Mouse (Mus musculus): Measurements from ENCODE around the gene Ston2. TPM values are rescaled to one million over a fixed set of nuclear protein-coding genes. Genes with fewer than 3 reads are reported as not detected.
A peak's percentile ranks its signal among the peaks of the same experiment; 100 is the strongest.

Ston2 gene
- polyA plus RNA-seq, 1 experiment from 2014 or later, result 4.3 TPM

DNA sequence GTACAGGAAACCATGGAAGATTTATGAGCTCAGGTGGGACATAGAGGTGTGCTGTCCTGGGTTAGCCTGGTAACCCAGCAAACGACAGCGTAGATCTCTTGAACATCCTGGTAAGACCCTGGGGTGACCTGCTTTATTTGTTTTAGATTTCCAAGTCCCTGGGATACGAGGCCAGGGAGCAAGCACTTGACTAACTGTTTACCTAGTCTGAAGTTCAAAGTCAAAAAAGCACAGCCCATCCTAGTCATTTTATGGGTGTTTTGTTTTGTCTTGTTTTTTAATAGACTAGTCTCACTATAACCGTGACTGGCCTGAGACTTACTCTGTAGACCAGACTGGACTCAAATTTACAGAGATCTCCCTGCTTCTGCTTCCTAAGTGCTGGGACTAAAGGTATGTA, 93.4 kb downstream of the Ston2 start:
- Histone ChIP-seq H3K36me3 (no peaks in the 10 kb centered on the region), H3K4me2 (no peak overlapping the region), H3K9ac (no peak overlapping the region), H3K27me3 (replicated peaks) (no peaks in the 10 kb centered on the region), H3K9me3 (no peaks in the 10 kb centered on the region), H3K27ac (replicated peaks) (no peak overlapping the region), H3K4me1 (no peaks in the 10 kb centered on the region), H3K4me3 (no peak overlapping the region)
- 71% methylated on average over 4 of the region's 4 CpGs for WGBS
- no peak for ATAC-seq (ENCODE audit: extremely low read depth, insufficient number of reproducible peaks, low FRiP score, low TSS enrichment)

DNA sequence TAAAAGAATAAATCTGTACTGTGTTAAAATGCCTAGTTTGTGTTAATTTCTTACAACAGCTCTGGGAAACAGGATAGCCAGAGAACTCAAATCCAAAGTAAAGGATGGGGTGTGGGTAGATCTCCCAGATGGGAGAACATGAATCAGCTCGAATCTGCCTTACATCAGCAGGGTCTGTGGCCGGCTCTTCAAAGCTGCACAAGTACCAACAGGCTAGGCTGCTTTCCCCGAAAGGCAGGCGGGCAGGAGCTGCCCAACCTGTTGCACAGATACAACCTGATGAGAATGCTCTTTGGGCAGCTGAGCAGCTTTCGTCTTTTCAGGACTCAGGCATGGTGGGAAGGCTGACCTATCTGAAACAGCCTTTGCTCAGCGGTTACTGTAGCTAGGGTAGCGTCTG, 94.6 kb downstream of the Ston2 start:
- 79% methylated on average over 7 of the region's 7 CpGs for WGBS
- ATAC-seq (ENCODE audit: extremely low read depth, insufficient number of reproducible peaks, low FRiP score, low TSS enrichment), result no peak
- H3K4me1 ChIP-seq, result no peaks in the 10 kb centered on the region
- no peak overlapping the region for H3K4me2 ChIP-seq
- no peak overlapping the region for H3K9ac ChIP-seq
- no peaks in the 10 kb centered on the region for H3K9me3 ChIP-seq
- H3K36me3 ChIP-seq, result no peaks in the 10 kb centered on the region
- H3K27me3 ChIP-seq (replicated peaks), result no peaks in the 10 kb centered on the region
- no peak overlapping the region for H3K4me3 ChIP-seq
- no peak overlapping the region for H3K27ac ChIP-seq (replicated peaks)

DNA sequence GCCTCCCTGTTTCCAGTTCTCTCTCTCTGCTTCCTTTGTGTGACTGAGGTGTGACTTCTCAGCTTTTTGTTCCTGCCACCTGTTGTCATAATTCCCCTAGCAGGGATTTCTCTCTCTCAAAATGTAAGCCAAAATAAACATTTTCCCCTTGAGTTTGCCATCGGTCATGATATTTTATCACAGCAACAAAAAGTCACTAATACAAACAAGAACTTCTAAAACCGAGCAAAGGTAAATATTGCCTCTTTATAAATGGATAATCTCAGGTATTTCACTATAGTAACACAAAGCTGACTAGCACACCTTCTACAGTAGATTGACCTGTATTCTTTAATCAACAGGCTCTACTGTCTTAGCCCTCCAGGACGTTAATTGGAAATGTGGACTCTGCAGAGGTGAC, 95.2 kb downstream of the Ston2 start:
- 65% methylated on average over 3 of the region's 3 CpGs for WGBS
- Histone ChIP-seq H3K9me3 (no peaks in the 10 kb centered on the region), H3K4me2 (no peak overlapping the region), H3K27ac (replicated peaks) (no peak overlapping the region), H3K27me3 (replicated peaks) (no peaks in the 10 kb centered on the region), H3K36me3 (no peaks in the 10 kb centered on the region), H3K9ac (no peak overlapping the region), H3K4me1 (no peaks in the 10 kb centered on the region), H3K4me3 (no peak overlapping the region)
- ATAC-seq (ENCODE audit: extremely low read depth, insufficient number of reproducible peaks, low FRiP score, low TSS enrichment), result no peak

DNA sequence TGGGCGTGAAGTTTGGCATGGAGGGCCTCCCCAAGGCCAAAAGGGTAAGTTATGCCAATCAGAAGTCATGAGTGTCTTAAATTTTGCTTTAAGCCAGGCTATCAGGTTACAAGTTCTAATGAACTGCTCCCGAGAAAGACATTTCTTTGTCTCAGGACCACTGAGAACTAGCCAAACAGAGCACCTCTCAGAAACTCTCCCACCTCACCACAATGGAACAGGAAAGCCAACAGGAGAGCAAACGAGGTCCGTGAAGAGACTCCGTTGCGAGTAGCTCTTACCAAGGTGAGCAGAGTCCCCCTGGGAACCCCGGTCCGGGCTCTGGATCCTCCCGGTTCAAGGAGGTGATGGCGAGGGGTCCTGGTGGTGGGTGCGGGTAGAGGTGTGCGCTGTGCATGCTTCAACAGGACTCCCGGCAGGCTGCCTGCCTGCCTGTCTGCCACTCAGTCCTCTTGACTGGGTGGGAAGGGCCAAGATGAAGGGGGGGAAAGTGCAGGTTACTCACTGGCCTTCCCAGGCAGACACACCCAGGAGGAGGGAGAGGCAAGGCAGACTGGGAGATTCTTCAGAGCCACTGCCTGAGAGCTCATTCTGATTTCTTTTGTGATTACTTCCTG, 102.4 kb downstream of the Ston2 start:
- peaks cover 32% of the 10 kb centered on the region for H3K4me1 ChIP-seq
- 18% methylated on average over 13 of the region's 13 CpGs for WGBS
- no peak for ATAC-seq (ENCODE audit: extremely low read depth, insufficient number of reproducible peaks, low FRiP score, low TSS enrichment)
- H3K9me3 ChIP-seq, result no peaks in the 10 kb centered on the region
- H3K36me3 ChIP-seq, result no peaks in the 10 kb centered on the region
- peaks cover 26% of the 10 kb centered on the region for H3K27me3 ChIP-seq (replicated peaks)
- H3K27ac ChIP-seq (replicated peaks), result no peak overlapping the region
- 0 out of 2 replicates have a peak overlapping the region, but pooled peaks have one; percentile 6 for H3K9ac ChIP-seq
- peak overlapping the region; percentile 53 for H3K4me2 ChIP-seq
- H3K4me3 ChIP-seq, result 0 out of 2 replicates have a peak overlapping the region, but pooled peaks have one; percentile 11

DNA sequence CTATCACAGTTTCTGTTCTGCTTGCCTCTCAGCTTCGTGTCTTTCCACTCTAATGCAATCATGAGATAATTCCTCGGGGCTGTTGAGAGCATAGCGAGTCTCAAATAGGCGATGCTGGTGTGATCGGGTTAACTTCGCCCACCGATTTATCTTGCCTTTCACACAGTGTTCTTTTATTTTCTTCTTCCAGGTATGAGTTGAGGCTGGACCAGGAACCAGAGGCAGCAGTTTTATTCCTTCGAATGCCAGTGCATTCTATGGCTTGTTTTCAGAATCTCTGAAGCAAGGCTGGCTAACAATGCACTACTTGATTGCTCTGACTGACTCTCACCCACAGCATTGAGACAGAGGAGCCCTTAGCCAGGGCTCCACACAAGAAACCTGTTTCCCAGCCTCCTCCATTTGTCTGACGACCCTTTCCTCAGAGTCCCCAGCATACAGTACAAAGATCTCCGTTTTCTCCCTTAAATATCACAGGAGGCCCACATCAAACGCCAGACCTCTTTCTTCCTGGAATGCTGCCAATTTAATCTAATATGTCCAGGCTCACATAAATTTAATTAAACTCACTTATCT, 103.3 kb downstream of the Ston2 start:
- H3K27ac ChIP-seq (replicated peaks), result no peak overlapping the region
- no peaks in the 10 kb centered on the region for H3K9me3 ChIP-seq
- H3K9ac ChIP-seq, result peak overlapping the region; percentile 54
- peaks cover 32% of the 10 kb centered on the region for H3K4me1 ChIP-seq
- peak overlapping the region; percentile 34 for H3K4me3 ChIP-seq
- ATAC-seq (ENCODE audit: extremely low read depth, insufficient number of reproducible peaks, low FRiP score, low TSS enrichment), result no peak
- peaks cover 26% of the 10 kb centered on the region for H3K27me3 ChIP-seq (replicated peaks)
- H3K36me3 ChIP-seq, result no peaks in the 10 kb centered on the region
- H3K4me2 ChIP-seq, result peak overlapping the region; percentile 69
- WGBS, result 32% methylated on average over 11 of the region's 11 CpGs

DNA sequence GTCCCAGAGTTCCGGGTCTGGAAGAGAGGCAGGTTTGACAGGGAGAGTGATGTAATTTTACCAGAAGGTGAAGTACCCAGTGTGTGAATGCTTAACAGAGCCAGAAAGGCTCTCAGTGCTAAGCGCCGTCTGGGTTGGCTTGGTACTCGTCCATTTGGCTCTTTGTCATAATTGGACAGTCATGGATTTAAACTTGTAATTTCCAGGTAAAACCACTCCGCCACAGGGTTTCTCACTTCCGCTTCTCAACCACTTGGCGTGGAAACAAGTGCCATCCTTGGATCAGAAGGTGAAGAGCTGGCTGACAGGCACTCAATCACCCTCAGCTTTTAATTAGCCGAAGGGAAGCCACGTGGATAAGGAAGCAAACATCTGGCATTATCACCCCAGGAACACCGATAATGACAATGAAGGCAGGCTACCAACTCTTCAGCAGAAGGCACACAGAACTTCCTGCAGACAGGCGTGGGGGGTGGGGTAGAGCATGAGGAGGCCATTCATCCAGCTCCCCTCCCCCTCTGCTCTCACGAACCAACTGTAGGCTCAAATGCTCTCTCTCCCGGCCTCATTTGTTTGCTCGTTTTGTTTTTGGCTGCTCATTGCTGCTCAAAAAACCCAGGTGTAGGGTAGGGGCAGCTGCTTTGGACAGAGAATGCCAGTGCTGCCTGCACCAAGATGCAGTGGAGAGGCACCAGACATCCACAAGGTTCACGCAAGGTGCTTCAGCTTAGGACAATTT, 103.9 kb downstream of the Ston2 start:
- Histone ChIP-seq H3K27me3 (replicated peaks) (peaks cover 26% of the 10 kb centered on the region), H3K27ac (replicated peaks) (no peak overlapping the region), H3K36me3 (no peaks in the 10 kb centered on the region), H3K4me3 (peak overlapping the region; percentile 34), H3K4me1 (peaks cover 36% of the 10 kb centered on the region), H3K9ac (peak overlapping the region; percentile 54), H3K4me2 (peak overlapping the region; percentile 69), H3K9me3 (no peaks in the 10 kb centered on the region)
- 15% methylated on average over 15 of the region's 15 CpGs for WGBS
- ATAC-seq (ENCODE audit: extremely low read depth, insufficient number of reproducible peaks, low FRiP score, low TSS enrichment), result no peak

DNA sequence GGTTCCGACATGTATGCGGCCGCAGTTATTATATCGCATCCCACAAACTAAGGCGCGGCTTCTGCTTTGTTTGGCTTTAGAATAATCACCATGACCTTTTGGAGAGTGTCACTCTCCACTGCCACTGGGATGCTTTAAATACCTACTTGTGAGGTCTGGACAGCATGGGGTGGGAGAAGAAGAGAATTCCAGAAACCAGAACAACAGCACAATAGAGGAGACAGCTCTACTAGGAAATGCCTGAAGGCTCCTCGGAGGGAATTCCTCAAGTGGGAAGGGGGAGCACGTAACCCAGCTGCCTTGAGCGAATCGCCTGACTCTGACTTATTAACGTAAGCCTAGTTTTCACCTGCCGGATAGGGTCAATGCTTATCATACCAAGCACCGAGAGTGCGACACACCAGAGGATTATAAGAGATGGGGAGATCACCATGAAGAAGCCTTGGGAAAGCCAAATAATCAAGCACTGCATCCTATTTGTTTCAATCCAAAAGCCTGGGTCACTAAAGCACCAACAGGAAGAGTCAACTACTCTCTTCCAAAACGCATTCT, 104.6 kb downstream of the Ston2 start:
- Histone ChIP-seq H3K27ac (replicated peaks) (no peak overlapping the region), H3K9me3 (no peaks in the 10 kb centered on the region), H3K4me1 (peaks cover 39% of the 10 kb centered on the region), H3K36me3 (no peaks in the 10 kb centered on the region), H3K9ac (0 out of 2 replicates have a peak overlapping the region, but pooled peaks have one; percentile 54), H3K4me2 (peak overlapping the region; percentile 69), H3K27me3 (replicated peaks) (peaks cover 26% of the 10 kb centered on the region), H3K4me3 (peak overlapping the region; percentile 34)
- 24% methylated on average over 15 of the region's 15 CpGs for WGBS
- ATAC-seq (ENCODE audit: extremely low read depth, insufficient number of reproducible peaks, low FRiP score, low TSS enrichment), result no peak

DNA sequence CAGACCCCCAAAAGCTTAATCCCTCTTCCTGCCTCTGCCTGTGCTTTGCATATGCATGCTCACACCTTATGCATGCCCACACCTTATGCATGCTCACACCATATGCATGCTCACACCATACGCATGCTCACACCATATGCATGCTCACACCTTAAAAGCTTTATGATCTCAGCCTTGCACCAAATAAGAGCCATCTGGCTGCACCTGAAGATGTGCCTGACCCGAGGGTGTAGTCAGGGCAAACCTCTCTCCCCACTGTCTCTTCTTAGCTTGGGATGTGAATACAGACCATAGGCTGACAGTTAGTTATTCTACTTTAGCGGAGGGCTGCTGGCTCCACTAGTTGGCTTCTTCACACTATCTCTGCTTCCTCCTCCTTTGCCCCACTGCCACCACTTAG, 105.1 kb downstream of the Ston2 start:
- H3K9me3 ChIP-seq, result no peaks in the 10 kb centered on the region
- H3K4me2 ChIP-seq, result peak overlapping the region; percentile 69
- no peak for ATAC-seq (ENCODE audit: extremely low read depth, insufficient number of reproducible peaks, low FRiP score, low TSS enrichment)
- no peak overlapping the region for H3K9ac ChIP-seq
- no peaks in the 10 kb centered on the region for H3K36me3 ChIP-seq
- H3K4me1 ChIP-seq, result peaks cover 39% of the 10 kb centered on the region
- peak overlapping the region; percentile 34 for H3K4me3 ChIP-seq
- no peak overlapping the region for H3K27ac ChIP-seq (replicated peaks)
- 57% methylated on average over 3 of the region's 3 CpGs for WGBS
- peaks cover 26% of the 10 kb centered on the region for H3K27me3 ChIP-seq (replicated peaks)

DNA sequence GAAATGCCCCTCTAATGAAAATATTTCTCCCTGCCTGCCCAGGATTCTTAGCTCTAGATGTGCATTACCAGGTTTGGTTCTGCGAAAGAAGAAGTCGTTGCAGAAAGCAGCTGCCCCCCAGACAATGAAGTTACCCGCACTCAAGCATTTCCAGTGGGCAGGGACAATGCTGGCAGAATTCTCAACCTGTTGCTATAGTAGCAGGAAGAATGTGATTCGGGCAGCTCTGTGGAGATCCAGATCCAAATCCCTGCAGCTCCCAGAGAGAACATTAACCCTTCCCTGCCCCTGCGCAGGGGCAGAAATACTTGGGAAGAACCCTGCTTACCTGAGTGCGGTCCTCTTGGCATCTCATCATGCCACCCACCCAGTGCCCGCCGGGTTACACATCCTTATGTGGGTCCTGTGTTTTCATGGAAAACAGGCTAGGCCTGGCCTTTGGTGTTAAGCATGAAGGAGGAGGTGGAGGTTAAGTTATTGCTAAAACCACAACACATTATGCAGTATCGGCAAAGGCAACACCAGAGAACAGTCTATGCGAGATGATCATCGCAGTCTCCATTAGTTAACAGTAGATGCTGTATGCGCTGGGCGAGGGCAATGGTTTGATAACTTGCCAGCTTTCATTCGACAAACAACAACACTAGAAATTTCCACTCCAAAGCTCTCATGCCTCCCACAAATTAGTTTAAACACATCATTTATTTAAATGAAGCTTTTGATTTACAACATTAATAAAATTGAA, 108.7 kb downstream of the Ston2 start:
- WGBS, result 73% methylated on average over 14 of the region's 14 CpGs
- Histone ChIP-seq H3K4me3 (no peak overlapping the region), H3K9me3 (no peaks in the 10 kb centered on the region), H3K27me3 (replicated peaks) (no peaks in the 10 kb centered on the region), H3K4me2 (no peak overlapping the region), H3K9ac (no peak overlapping the region), H3K27ac (replicated peaks) (no peak overlapping the region), H3K36me3 (no peaks in the 10 kb centered on the region), H3K4me1 (peaks cover 38% of the 10 kb centered on the region)
- ATAC-seq (ENCODE audit: extremely low read depth, insufficient number of reproducible peaks, low FRiP score, low TSS enrichment), result no peak

DNA sequence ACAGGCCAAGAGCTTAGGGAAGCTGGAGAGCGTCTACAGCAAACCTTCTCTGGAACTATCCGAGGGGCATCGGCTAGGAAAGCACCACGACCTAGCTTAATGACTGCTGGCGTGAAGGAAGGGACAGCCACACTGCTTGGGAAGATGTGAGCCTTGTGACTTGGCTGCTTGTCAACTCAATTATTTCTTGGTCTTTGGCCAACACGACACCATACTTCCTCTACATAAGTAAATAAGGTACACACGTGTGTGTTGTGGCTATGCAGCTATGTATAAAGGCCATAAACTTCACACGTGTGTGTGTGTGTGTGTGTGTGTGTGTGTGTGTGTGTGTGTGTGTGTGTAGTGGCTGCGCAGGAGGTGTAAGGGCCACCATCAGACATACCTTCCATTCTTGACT, 112.2 kb downstream of the Ston2 start:
- 65% methylated on average over 9 of the region's 9 CpGs for WGBS
- Histone ChIP-seq H3K27me3 (replicated peaks) (no peaks in the 10 kb centered on the region), H3K9me3 (no peaks in the 10 kb centered on the region), H3K4me1 (peaks cover 22% of the 10 kb centered on the region), H3K4me3 (no peak overlapping the region), H3K27ac (replicated peaks) (no peak overlapping the region), H3K4me2 (no peak overlapping the region), H3K36me3 (no peaks in the 10 kb centered on the region), H3K9ac (no peak overlapping the region)
- no peak for ATAC-seq (ENCODE audit: extremely low read depth, insufficient number of reproducible peaks, low FRiP score, low TSS enrichment)

DNA sequence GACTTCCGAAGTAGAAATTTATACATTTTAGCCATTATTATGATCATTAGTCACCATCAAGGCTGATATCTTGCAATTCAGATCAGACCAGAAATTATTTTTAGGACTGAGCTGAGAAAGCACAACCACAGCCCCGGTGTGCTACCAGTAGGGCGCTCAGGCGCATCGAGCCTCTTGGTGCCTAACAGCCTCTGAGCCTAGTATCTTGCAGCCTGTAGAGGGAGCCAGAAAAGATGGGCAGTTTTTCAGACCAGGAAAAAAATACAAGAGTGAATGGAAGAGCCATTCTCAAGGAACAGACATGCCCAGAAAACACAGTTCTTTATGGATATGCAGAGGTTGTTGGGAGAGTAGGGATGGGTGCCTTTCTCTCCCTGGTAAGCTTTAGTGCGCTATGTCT, 115.0 kb downstream of the Ston2 start:
- Histone ChIP-seq H3K4me3 (no peak overlapping the region), H3K36me3 (no peaks in the 10 kb centered on the region), H3K9ac (no peak overlapping the region), H3K9me3 (no peaks in the 10 kb centered on the region), H3K4me2 (no peak overlapping the region), H3K27me3 (replicated peaks) (no peaks in the 10 kb centered on the region), H3K27ac (replicated peaks) (no peak overlapping the region), H3K4me1 (peaks cover 23% of the 10 kb centered on the region)
- 78% methylated on average over 6 of the region's 6 CpGs for WGBS
- ATAC-seq (ENCODE audit: extremely low read depth, insufficient number of reproducible peaks, low FRiP score, low TSS enrichment), result no peak
